Mouse (Mus musculus) G1E (cell line): ENCODE data around the gene Slc2a4.

Experiments used
- CTCF ChIP-seq: IDR thresholded peaks from 2 replicates; pipeline ENCODE4 v1.5.1; 2012; ENCODE audit warnings: low read depth, low read length, inconsistent platforms, mixed read lengths
- GATA1 ChIP-seq: IDR thresholded peaks from 2 replicates; pipeline ENCODE4 v1.6.1; 2012; ENCODE audit warnings: borderline replicate concordance, low read length, inconsistent platforms, mixed read lengths

GRCm38 (mm10) chr11:69953267-69953915 is 5.4 kb upstream of the Slc2a4 start:
- TF ChIP-seq CTCF (no peak), GATA1 (no peak)
